Mouse (Mus musculus) lung, postnatal 36 days (tissue): ENCODE measurements at regions not wholly inside any gene's neighbourhood (a gene's known extent, or its start where the extent isn't known, plus 50 kb on each side); places are given as distances from the start of the nearest gene placed in this dataset.

Experiments
- DNase-seq: peaks from one replicate; pipeline ENCODE4 v3.0.0; 2022; ENCODE audit warnings: mixed read lengths

DNA sequence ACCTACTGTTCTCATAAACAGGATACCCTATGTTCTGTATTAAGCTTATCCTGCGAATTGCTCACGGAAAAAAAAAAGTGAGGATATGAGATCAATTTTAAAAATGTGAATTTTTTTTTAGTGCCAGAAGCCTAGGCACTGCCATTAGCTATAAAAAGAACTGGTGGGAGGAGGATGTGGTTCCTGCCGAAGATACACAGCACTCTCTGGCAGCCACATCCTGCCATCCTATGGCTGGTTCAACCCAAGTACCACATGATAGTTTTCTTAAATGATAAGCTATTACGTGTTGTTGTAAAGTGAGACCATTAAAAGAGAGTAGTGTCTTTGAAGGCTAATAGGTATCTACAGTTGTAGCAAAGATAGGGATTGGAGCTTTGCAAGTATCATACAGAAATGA is 58.2 kb upstream of the Ppp3ca start:
- no peak for DNase-seq

DNA sequence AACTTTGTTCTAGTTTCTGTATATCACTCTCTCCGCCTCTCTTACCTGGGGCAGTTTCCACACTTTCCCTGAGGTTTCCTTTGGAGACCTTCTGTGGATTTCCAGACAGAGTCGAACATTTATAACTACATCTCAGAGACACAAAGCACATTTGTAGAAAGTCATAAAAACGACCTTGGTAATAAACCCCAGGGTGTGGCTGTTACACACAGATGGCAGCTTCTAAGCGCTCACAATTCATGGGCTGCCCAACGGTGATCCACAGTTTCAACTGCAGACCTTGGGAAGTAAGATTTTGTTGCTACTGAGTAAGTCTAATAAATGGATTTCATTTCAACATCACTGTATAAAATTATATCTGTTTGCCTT is 59.4 kb upstream of the Ppp3ca start:
- no peak for DNase-seq

DNA sequence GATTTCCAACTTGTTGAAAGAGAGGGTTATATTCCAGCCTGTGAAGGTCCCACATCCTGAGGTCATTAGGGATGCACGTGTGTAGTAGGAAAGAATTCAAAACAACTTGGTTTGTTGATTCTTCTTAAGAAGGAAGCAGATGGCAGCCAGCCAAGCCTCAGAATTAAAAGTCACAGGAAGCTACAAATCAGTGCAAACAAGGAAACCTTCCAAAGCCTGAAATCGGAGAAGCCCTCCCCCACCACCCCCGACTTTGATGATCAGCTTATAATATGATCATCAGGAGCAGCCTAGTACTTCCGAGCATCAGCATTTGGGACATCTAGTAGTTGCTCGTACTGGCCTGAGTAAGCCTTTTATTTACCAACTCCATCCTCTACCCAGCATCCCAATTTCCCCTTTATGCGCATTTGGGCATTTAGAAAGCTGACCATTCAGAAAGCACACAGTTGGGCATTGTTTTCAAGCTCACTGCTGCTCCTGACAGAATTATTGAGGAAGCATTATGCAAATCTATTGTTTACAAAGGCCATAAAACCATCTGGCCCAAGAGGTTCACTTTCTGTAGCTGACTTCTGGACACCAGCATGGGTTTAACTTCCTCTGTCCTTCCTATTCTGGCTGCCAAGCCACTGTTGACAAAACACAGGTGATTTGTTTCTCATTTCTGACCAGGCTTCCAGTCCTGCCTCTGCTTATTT is 59.9 kb upstream of the Ppp3ca start:
- peak; percentile 70 for DNase-seq

DNA sequence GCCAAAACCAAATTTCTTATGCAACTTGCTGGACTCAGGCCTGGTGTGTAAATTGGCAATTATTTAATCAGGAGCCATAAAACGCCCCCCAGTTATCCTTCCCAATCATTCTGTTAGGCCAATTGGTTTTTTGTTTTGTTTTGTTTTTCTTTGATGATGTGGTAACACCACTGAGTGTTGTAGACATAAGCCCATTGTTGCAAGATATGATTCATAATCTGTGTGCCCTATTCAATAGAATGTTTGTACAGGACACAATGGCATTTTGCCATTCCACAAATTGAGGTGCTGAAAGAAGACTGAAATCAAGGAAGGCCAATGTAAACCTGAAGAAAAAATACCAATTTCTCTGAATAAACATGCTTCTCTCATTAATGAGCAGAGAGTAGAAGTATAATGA is 68.2 kb upstream of the Ppp3ca start:
- DNase-seq: no peak

DNA sequence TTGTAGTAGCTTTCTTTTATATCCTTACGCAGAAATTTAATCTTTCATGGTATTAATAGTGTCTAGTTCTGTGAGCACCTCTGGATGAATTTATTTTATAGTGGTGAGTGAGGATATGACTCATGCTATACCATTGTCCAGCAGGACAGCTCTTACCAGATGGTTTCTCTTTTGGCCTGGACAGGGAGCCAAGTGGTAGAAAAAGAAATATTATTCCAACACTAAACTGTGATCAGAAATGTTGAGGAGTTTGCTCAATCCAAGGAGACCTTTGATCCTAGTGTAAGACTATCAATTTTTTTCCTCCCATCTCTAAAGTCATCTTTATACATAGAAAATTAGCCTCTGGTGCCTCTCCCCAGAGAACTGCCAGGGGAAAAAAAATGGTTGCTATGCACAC is 86.0 kb upstream of the Ppp3ca start:
- DNase-seq: no peak

DNA sequence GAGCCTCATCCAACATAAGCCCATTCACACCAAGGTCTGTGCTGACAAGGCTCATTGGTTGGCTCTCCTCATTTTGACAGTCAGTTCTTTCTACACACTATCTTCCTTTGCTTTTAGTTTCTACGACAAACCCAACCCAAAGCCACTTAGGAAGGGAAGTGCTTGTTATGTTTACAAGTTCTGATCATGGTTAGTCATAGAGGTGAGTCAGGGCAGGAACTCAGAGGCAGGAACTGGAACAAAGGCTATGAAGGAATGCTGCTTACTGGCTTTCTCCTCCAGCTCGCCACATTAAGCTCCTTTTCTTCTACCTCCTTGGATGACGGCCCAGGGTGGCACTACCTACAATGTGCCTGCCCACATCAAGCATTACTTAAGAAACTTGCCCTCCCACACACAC is 91.9 kb upstream of the Ppp3ca start:
- DNase-seq: no peak

DNA sequence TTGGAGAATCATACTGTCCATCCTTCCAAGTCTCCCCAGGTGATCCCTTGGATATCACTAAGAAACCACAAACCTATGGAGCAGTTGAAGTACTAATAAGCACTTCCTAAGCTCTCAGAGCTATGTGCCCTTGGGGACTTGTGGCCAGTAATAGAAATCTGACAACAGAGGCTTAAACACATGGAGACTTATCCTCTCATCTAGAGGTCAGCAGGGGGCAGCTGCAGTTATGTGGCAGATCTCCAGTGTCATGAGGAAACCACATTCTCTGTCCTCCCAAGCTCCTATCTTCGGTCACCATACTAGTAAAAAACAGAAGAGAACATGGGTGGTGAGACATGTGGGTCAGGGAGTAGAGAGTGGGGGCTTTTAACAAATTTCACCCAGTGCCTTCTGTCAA is 99.4 kb upstream of the Ppp3ca start:
- DNase-seq: no peak

DNA sequence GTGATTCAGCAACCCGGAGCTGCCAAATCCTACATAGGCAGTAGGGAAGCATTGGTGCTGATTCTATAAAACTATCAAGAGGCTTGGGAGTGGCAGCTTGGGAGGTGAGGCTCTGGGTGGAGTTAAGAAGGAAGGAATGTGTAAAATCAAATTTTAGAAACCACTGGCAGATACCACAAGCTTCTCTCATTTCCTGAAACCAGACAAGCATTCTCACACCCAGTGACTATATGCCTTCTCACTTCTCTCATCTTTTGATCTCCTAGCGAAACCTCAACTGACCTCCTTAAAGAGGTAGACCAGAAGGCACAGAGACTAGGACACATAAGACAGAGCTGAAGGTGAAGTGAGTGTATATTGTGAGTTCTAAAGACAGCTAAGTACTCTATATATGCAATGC is 113.4 kb upstream of the Ppp3ca start:
- no peak for DNase-seq

DNA sequence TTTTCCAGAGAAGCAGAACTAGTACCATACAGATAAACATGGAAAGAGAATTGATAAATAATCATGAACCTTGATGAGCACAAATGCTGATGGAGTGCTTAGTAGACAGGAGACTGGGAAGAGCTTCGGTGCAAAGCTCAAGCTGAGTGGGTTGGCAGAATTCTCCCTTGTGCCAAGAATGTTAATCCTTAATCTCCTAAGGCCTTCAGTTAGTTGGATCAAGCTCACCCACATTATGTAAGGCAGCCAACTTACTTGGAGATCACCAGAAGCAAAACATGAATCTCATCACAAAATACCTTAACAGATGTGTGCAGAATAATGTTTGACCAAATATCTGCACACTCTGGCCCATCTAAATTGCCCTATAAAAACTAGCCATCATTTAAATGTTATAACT is 120.5 kb upstream of the Ppp3ca start:
- DNase-seq: no peak

DNA sequence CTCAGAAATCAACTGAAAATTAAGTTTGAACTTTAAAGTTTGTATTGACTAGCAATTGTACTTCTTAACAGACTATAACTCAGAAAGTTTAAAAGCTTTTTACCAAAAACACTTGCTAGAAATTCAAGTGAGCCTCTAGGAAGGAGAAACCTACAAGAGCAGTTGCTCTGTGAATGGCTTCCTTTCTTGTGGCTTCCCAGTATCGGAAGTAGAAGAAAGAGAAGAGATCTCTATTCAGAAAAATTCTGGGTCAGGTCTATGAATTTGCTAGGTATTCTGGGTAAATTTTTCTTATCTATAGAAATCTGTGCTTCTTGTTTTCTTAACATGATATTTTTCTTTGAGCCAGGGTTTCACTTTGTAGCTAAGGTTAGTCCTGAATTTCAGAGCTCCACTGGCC is 138.3 kb upstream of the Ppp3ca start:
- DNase-seq: no peak

DNA sequence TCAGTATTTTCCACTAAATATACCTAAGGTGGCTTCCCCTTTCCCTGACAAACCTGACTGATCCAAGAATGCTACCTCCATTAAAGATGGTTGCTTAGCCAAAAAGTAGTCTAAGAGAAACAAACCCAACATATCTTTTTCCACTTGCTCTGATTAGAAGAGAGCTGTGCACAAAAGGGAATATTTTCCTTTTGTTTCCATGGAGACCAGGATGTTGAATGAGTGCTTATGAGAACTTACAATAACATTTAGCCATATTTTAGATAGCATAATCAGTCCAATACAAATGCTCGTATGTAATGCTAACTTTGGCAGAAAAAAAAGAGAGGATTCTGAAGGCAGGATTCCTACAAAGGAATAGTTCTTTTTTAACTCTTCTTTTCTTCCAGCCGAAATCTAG is 161.3 kb upstream of the Ppp3ca start:
- no peak for DNase-seq

DNA sequence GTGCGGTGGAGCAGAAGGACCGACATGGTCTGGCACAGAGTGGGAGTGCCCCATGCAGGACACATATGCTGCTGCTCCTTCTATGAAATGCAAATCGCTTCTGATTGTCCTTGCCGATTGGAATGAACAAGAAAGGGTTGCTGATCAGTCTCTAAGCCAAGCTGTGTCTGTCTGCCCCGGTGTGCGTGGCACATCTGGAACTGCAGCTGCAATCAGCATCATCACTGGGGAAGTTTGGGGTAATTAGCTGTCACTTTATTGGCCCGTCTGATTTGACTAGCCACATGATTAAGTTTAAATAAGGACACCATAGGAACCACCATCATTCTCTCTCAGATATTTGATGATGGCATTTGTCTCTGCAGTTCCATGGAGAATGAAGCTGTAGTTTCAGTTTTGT is 162.9 kb upstream of the Ppp3ca start:
- no peak for DNase-seq

DNA sequence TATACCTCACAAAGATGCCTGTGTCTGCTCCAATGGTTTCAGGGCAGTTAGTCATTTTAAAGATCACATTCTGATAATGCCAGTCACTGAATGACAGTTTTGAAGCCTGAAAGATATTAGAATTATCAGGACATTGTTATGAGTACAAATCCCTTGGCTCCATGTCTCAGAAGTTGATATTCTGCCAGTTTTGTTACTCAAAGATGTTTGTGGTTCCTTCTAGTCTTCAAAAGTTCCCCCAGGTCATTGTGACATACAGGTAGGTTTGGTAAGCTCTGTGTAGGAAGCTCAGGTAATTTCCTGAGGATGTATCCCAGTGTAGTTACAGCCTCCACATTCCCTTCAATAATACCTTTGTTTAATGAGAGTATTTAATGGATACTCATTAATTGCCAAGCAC is 169.0 kb upstream of the Bank1 start:
- DNase-seq: no peak

DNA sequence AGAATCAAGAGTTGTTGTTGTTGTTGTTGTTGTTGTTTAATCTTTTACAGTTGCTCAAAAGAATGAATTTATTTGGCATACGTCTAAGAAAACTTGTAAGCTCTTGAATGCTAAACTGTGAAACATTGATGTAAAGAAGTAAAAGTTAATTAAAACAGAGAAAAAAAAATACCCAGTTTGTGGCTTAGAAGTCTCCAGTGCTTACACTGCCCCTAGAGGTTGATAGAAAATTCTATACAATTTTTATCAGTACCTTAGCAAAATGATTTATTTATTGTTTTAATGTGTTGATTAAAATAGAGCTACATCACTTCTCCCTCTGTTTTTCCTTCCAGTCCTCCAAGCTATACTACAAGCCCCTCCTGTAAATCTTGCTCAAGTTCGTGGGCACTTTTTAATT is 165.8 kb upstream of the Bank1 start:
- DNase-seq: no peak

DNA sequence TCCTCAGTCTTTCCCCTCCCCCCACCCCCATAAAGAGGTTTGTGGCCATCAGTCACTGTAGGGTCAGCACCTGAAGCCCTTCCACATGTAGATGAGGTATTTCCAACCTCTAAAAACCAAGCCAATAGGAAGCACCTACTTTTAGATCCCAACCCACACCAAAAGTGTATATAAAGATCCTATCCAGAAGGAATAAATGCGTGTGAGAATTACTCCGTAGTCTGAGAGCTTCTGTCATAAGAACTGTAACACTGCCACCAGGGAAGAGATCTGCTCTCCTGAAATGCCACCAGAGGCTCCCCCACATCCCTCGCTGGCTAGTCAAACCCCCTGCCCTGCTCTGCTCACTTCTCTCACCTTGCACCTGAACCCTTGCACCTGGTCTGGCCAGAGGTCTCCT is 145.8 kb upstream of the Bank1 start:
- no peak for DNase-seq

DNA sequence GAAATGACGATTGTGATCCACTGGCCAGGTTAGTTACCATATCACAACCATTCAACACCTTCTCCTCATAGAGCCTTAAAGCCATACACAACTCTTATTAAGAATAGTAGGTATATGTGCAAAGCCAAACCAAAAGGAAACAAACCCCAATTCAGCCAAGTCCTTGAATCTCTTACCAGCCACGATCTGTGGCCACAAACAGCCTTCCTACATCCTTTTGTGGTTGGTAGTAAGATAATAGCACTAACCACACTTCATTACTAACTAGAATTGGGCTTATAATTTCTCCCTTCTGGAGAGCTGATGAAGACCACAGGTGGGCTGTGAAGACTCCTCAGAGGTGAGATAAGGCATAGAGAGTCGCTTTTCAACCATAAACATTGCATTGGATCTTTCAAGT is 136.9 kb upstream of the Bank1 start:
- no peak for DNase-seq

DNA sequence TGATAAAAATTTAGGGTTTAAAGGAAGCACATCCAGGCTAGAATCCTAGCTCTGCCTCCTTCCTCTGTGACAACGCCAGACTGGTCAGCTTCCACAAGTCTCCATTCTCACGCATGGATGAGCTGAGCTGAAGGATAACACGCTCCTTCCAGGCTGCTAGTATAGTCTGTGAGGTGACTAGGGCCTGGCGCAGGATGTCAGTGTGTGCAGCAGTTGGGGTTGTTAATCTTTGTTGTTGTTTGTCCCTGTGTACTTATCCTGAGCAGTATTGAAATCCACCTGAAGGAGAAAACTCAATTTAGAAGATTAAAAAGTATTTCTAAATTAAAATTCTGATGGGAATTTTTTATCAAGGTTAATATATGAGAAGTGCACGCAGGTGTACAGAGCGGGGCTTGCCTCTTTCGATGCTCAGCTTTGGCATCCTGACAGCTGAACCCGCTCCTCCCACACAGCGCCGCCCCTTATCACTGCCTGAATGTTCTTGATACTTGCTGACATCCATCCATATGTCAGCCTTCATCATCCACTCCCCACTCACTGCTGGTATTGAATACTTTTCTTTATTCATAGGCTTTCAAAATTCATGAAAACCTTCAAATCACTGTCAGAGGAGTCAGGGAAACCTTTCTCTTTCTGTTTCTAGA is 130.7 kb upstream of the Bank1 start:
- no peak for DNase-seq

DNA sequence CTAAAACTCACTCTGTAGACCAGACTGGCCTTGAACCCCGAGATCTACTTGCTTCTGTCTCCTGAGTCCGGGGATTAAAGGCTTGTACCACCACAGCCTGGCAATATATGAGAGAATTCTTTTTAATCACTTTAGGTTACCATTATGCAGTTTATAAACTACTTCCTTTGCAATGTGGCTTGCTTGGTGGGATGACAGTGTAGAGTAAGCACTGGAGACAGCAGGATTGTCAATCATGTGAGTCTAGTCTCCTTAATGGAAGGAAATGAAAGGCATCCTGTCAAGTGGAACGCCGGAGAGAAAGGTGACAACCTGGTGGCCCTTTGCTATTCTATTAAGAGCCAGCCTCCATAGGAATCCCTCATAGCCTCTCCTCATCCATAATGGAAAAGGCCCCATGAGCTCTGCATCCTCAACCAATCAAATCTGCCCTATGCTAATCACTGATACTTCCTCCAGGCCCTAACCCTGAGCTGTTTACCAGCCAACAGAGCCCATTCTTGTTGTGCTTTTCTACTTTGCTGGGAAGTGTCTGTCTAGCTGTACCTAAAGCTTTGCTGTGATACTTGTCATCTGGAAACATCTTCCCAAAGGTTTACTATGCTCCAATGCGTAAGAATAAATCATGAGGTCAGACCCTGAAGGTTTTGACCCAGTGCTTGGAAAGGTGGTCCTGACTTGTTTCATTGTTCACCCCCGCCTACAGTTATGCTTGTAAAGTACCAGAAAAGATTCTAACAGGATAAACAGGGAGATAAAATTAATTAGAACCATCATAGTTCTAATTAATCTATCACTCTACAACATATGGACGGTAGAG is 130.0 kb upstream of the Bank1 start:
- no peak for DNase-seq

DNA sequence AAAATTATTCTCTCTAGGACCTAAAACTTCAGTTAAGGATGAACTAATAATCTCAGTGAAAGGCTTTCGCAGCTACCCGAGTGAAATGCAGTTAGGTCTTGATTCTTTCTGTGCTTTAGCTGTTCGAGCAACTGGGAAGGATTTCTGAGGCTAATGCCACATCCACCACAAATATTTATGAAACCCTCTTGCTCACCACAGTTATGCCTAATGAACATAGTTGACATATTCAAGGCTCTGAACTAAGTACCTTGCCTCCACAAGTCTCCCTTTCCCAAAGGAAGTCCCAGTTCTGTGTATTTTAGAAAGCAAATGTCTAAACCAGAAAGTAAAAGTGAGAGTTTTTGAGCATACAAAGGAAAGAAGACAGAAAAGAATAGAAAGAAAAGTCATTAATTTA is 129.1 kb upstream of the Bank1 start:
- peak; percentile 38 for DNase-seq

DNA sequence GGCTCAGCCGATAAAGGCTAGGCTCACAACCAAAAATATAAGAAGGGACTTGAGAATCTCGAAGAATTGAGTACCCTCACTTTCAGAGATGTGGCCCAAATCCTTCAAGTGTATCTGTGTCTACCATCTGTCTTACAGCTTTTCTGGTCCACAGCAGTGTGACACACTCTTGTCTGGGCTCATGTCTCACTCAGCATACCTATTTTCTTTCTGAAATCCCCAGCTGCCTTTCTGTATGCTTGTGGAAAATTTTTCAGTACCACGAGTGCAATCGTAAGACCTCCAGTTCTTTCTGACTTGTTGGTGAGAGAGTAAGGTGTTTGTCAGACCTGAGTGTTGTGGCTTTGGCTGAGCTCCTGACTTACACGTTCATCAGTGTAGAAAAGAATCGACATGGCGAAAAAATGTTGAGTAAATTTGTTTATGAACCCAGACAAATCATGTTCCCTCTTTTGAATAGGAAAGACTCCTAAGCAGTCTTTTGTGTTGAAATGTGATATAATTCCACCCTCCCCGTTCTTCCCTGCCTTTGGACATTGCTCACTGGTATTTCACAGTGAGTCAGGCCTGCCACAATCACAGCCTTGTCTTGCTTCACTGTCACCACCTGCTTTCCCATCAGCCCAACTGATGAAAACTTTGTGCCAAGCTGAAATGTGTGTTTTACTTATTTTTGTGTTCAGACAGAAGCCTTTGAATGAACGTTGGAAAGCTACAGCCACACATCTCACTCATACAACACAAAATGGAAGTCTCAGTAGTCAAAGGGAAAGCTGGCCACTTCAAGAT is 125.3 kb upstream of the Bank1 start:
- DNase-seq: no peak

DNA sequence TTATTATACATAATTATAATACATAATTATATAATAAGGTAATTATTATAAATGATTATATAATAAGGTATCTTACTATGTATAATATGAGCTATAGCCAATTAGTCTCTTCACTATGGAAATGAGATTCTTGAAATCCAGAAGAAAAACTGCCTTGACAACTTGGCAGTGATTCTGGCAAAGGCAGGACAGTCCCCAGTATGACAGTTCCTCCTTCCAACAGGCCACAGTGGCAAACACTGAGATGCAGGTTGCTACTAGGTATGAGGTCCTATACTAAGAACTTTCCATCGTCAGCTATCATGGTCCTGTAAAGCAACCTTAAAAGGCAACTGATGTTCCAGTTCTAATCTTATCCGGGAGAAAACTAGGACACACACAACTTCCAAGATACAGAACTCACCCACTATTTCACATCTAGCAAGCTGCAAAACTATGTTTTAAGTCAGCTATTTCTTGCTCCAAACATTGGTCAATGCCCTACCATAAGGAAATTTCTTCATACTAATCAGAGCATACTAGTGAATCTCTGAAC is 124.6 kb upstream of the Bank1 start:
- no peak for DNase-seq

DNA sequence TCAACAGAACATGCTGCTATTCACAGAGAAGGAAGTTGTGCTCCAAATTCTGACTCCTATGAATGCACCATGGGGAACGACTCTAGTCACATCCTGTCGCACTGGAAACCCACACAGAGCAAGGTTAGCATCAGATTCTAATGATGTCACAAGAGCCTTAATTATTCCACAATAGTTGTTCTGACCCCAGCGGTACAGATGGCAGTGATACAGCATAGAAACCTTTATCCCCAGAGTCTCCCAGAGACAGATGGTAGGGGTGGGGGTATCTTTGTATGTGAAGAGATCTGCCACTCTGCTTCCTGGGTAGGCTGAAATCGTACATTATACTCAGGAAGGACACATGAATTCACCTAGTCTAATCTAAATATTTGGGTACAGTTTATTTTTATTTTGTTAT is 123.5 kb upstream of the Bank1 start:
- no peak for DNase-seq

DNA sequence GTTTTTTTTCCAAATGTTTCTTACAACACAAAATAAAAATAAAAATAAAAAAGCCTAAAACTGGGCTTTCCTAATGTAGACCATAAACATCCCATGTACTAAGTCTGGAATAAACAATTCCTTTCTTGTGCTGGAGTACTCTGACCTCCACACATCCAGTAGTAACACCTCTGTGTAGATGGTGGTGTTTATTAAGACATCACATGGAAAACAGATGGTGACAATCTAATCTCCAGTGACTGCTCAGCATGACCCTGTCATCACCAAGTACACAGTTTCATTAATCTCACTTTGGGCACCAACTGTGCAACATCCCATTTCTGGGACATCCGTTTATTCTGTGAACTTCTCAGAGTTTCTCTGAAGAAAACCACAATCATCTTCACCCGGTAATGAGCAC is 118.7 kb upstream of the Bank1 start:
- no peak for DNase-seq
